Mouse (Mus musculus) liver, postnatal 0 days (tissue): ENCODE measurements at regions not wholly inside any gene's neighbourhood (a gene's known extent, or its start where the extent isn't known, plus 50 kb on each side); places are given as distances from the start of the nearest gene placed in this dataset.

Experiments
- CTCF ChIP-seq: sonication (generic); IDR thresholded peaks from 2 replicates; pipeline ENCODE4 v1.5.1; 2016; ENCODE audit warnings: antibody characterized with exemption, low read depth
- EP300 ChIP-seq: IDR thresholded peaks from 2 replicates; pipeline ENCODE4 v1.6.1; 2016; ENCODE audit warnings: antibody characterized with exemption, low read depth, mild to moderate bottlenecking

DNA sequence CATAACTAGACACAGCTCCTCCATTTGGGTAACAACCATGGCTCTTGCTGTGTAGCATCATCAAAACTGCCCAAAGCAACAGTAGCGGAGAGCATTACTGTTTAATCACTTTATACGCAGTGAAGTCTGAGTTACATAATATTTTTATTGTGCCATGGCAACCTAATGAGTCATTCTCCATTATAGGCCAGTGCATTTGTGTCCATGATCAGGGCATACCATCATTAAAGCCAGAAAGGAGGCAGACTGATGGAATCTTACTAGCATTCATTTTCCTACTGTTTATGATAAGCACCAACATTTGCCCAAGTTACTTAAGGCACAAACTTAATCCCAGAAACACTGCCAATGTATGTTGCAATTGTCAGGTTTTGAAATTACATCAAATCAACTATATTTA lies 3601.2 kb upstream of the Gm7489 start:
- TF ChIP-seq EP300, result no peak
- TF ChIP-seq CTCF, result no peak
